Mouse (Mus musculus): Measurements from ENCODE around the gene Eml2.
A peak's percentile ranks its signal among the peaks of the same experiment; 100 is the strongest.

Eml2 gene

DNA sequence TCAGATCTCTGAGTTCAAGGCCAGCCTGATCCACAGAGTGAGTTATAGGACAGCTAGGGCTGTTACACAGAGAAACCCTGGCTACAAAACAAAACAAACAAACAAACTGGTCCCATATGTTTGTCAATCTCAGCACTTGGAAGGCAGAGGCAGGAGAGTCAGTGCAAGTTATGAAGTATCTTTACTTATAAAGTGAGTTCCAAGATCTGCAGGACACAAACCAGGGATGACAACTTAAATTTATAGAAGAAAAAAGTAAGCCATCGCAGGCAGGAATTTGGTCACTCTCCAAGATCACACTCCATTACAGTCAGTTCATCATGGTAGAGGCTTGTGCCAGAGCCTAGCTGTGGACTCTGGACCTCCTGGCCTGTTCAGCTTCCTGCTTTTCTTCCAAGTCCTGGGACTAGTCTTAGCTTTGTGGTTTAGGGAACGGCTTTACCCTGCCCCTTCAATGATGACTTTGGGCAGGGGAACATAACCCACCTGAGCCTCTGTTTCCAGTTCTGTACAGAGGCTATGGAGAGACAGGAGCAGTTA, 53.9 kb downstream of the Eml2 start:
- DNase-seq (ENCODE audit: low read depth): no peak

DNA sequence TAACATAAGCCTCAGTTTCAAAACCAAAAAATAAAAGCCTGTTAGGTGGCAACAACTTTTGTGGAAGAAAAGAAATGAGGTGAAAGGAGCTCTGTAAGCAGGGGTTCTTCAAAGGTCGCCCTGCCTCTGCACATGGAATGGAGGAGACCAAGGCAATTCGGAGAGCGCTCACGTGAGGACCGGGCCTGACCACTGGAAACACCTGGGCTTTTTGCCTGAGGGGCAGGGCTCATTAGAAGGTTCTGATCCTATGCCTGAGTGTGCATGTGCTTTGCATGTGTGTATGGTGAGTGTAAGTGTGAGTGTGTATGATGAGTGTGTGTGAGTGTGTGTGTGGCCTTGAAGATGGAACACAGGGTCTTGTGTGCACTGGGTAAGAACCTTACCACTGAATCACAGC, 54.7 kb downstream of the Eml2 start:
- DNase-seq (ENCODE audit: low read depth): no peak

DNA sequence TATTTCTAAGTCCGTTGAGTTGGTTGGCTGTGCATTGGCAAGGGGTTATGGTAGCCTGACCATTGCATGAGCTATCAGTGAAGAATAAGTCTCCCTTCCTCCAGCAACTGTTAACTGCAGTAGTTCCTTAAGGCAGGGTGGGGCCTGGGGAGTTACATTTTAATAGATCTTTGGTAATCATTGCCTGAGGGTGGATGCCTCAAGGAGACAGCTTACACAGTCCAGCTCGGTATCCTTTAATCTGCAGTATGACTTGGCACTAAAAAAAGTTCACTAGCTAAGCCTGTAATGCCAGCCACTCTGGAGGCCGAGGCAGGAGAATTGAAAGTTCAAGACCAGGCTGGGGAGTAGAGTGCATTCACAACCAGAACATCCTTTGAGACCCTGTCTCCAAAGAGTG, 55.6 kb downstream of the Eml2 start:
- no peak for DNase-seq (ENCODE audit: low read depth)

DNA sequence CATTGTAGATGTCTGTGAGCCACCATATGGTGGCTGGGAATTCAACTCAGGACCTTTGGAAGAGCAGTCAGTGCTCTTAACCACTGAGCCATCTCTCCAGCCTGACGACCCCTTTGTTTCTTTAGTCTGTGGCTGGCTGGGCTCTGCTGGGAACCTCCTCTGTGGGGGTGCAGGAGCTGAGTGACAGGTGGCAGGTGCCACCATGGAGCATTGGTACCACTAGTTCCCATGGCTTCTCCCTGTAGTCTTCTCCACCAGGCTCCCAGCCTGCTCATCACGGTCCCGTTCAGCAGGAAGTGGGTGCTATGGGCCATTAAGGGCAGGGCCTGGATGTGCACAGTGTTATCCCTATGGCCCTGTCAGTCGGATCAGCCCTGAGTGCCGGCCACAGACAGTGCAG, 58.4 kb downstream of the Eml2 start:
- DNase-seq (ENCODE audit: low read depth): no peak

DNA sequence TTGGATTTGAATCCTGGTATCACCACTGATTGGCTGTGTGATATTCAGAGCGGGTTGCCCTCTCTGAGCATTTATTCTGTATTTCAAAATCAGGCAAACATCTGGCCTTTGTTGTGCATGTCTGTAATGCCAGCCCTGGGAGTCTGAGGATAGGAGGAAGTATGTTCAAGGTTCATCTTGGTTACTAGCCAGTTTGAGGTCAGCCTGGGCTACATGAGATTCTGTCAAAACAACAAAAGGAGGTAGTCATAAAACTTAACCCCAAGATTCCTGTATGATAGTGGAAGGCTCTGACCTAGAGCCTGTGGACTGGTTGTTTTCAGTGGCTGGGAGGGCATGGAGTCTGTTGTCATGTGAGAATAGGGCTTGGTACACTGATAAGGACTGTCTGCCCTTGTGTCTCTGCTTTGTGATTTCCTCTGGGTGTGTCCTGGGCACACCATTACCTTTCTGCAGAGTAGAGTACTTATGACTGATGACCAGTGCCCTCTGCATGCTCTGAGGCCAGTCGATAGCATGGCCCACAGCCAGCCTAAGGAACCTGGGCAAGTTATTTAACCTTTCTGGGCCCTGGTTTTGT, 59.0 kb downstream of the Eml2 start:
- no peak for DNase-seq (ENCODE audit: low read depth)

DNA sequence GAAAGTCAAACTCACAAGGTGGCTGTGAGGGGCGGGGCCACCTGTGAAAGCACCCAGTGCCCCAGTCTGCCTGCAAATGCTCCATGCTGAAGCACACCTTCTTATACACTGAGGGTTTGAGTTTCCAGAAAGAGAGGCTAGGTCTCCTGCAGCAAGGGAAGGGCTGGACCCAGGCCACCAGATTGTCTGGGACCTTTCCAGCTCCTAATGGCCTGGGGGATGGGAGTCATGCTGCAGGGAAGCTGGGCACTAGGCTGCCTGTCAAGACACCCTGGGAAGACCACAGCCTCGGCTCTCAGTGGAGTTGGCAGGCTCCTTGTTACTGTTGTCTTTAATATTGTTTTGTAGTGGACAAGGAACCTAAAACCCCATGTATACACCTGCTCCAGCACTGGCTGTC, 60.2 kb downstream of the Eml2 start:
- no peak for DNase-seq (ENCODE audit: low read depth)

DNA sequence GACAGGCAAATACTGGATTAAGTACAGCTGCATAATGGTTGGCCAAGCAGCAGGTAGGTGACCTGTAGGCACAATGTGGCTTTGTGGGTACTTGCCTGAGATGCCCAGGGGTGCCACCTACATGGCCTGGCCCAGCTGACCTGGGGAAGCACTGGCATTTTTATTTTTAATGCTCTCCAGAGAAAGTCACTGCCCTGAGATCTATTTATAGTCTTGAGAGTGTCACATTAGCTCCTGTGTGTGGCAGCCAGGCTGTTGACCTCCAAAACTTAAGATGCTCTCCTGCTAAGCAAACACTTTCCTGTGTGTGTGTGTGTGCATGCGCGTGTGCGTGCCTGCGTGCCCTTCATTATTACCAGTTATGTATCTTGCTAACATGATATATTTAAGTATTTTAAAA, 62.1 kb downstream of the Eml2 start:
- no peak for DNase-seq (ENCODE audit: low read depth)

DNA sequence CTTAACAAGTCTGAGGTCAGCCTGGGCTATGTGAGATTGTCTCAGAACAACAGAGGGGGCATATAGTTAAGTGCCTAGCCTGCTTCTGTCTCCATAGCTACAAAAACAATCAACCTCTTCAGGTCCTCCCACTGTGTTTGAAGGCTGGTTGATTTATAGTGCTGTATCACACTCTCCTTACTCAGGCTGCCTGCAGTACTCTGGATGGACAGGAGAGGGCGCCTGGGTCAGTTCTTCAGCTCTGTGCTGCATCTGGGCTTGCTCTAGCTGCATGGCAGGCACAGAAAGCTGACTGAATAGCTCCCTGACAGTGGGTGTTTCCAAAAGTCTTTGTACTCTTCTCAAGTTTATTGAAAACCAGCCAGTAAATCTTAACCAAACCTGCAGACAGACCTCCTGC, 63.2 kb downstream of the Eml2 start:
- peak; percentile 95 for DNase-seq (ENCODE audit: low read depth)

DNA sequence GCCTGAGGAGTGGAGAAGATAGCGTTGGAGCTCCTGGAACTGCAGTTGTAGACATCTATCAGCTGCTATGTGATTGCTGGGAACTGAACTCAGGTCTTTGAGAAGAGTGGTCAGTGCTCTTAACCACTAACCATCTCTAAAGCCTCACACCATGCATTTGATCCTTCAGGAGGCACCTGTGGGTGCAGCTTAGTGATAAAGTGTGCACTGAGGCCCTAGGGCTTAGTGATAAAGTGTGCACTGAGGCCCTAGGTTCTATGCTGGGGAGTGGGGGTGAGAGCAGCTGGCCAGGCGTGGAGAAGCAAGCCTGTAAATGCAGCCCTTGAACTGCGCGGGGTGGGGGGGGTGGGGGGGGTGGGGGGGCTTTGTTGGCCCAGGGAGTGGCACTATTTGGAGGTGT, 63.8 kb downstream of the Eml2 start:
- DNase-seq (ENCODE audit: low read depth): no peak

DNA sequence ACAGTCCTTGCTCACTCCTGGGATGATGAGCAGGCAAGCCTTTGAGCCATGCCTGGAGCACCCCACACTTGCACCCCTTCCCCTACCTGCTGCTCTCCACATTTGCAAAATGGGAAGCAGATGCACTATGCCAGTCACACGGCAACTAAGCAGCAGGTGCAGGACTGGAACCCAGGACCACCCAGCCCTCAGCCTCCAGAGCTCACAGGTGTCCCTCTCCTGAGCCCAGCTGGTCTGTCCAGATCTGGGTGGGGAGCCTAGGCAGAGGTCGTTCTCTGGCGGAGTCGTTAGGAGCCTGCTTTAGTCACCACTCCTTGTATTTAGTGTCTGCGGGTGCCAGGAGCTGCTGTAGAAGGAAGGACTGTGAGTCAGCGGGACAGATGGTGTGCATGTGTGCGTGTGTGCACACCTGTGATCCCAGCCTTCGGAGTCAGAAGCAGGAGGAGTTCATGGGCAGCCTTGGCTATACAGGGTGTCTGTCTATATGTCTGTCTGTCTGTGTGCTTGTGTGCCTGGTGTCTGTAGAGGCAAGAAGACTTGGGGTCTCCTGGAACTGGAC, 64.8 kb downstream of the Eml2 start:
- DNase-seq (ENCODE audit: low read depth): no peak

DNA sequence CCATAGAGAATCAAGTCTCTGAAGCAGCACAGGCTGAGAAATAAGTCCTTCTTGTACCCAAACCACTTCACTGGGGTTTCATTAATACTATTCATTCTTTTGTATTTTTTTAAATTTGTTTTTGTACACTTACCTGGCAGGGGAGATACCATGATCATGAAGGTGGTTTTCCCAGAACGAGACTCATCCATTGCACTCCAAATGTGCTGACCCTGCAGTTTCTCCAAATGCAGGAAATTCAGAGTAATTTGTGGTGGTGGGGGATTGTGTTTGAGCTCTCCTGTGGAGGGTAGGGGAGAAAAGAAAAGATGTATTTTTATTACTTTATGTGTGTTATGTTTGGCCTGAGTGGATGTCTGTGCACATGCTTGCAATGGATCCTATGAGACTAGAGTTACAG, 65.8 kb downstream of the Eml2 start:
- DNase-seq (ENCODE audit: low read depth): no peak

DNA sequence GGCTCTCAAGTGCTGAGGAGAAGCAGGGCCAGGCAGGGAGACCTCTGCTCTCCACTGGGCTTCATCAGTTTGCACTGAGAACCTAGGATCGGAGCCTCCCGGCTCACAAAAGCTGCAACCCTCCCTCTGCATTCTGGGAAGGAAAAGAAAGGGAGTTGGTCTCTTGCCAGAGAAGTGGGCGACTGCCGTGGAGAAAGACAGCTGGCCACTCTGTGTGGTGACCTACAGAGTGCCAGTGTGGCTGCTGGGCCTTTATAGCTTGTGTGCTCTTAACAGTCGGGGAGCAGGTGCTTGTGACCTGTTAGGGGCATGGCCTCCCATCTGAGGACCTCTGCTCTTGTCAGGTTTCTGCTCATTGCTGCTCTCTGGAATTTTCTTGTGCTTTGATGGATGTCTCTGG, 67.6 kb downstream of the Eml2 start:
- DNase-seq (ENCODE audit: low read depth): no peak

DNA sequence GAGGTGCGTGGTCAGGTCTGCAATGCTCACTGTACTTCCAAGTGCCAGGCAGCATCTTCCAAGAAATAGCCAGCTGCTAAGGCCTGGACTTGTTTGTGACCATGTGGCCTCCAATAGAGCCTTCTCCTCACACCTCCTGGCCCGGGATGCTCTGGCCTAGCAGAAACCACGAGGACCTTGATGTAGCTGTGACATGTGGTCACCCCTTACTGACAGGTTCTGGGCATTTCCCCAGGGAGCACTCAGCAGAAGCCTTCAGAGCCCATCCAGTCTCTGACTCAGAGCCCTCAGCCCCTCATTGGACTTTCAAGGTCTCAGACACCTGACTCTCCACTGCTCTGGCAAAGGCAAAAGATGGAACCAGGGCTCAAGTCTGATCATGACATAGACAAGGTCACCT, 68.9 kb downstream of the Eml2 start:
- DNase-seq (ENCODE audit: low read depth): no peak

DNA sequence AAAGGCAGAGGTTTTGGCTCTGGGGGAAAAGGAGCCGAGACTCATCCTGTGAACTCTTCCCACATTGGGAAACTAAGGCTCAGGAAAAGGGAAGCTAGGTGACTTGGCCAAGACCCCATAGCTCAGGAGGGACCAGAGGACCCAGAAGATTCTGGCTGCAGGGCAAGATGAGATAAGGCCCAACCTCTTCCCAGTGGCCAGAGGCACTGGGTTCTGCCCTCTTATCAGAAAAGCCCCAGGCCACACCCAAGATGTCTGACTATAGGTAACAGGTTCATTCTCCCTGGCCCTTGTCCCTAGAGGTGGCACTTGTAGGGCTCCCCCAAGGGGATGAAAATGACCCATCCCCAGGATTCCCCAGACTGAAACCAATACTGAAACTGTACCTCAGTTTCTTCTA, 70.6 kb downstream of the Eml2 start:
- DNase-seq (ENCODE audit: low read depth): no peak

DNA sequence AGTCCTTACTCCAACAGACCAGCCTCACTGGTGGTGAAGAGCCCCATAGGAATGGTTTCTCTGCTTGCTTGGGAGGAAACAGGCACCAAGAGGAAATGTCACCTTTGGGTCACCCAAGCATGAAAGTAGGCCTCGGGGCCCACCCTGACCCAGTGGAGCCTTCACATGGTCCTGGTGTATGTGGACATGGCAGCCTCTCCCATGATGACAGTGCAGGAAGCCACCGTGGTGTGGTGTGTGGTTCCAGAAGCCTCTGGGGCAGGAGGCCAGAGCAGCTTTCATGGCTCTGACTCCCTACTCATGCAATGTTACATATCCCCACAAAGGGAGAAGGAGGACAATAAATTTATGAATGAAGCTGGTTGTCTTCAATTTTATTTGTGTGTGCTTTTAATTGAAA, 71.3 kb downstream of the Eml2 start:
- no peak for DNase-seq (ENCODE audit: low read depth)

DNA sequence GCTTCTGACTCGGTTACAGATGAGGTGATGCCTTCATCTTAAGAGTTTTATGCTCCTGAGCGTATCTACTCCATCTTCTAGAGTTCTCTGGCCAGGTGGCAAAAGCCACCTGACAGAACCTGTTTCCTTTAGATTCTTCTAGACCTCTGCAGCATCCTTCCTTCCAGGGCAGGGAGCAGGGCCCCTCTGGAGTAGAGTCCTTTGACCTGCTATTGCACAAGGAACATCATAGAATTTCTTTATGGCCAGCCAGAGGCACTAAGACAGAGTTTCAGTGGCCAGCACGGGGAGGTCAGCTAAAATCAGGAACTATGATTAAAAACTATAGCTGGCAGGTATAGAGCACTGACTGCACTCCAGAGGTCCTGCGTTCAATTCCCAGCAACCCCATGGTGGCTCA, 75.9 kb downstream of the Eml2 start:
- DNase-seq (ENCODE audit: low read depth): no peak

DNA sequence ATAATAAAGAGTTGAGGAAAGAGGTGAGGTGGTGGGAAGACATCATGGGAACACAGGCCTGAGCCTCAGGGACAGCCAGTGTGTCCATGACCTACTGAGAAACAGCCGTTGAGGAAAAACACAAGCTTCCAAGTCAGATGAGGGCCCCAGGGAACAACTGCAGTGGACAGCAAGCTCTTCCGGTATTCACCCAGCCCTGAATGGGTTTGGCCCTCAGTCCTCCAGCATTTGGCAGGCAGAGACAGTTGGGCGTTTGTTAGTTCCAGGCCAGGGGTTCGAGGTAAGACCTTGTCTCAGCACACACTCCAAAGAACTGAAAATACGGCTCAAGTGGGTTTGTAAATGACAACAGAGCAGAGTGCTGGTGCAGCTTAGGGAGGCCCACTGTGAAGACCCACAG, 77.2 kb downstream of the Eml2 start:
- no peak for DNase-seq (ENCODE audit: low read depth)

DNA sequence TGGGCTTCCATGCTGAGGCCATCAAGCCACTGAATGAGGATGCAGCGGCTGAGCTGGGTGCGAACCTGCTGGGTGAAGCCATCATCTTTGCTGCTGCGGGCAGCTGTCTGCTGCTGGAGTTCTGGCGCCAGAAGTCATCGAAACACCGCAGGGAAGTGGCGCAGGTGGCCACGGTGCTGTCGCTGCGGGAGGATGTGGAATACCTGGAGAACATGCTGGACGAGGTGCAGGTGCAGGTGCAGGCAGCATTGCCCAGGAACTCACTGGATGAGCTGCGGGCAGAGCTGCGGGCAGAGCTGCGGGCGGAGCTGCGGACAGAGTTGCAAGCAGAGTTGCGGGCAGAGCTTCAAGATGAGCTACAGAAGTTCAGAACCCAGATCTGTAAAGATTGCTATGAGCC, 79.2 kb downstream of the Eml2 start:
- DNase-seq (ENCODE audit: low read depth): no peak

All from naive thymus-derived CD4-positive, alpha-beta T cell, adult 2 months (primary cell).